Mouse (Mus musculus): ENCODE results near the gene Glra1. TPM values are rescaled to one million over a fixed set of nuclear protein-coding genes. Genes with fewer than 3 reads are reported as not detected.

Glra1 gene
- not detected in 2 replicates for polyA plus RNA-seq (2012; rRNA removed)

GRCm38 (mm10) chr11:55607808-55608523 is at the start of gene Glra1:
Gene Glra1, minus strand, starts transcription at chr11:55608198.

GRCm38 (mm10) chr11:55469048-55469843 is 138.8 kb downstream of the Glra1 start, which contains the start of gene G3bp1:
Gene G3bp1, plus strand, starts transcription at chr11:55469685.

Other genes starting within 250 kb of the Glra1 start
- gene Sparc, start 185.0 kb downstream of the Glra1 start, polyA plus RNA-seq (2012; rRNA removed), result 138 and 147 TPM in 2 replicates
- gene Atox1, start 147.0 kb downstream of the Glra1 start, polyA plus RNA-seq (2012; rRNA removed), result 135 and 147 TPM in 2 replicates
- 18.4 and 18.7 TPM in 2 replicates for gene G3bp1, start 138.5 kb downstream of the Glra1 start, polyA plus RNA-seq (2012; rRNA removed)

Measured in liver, embryonic 18 days (tissue).